Mouse (Mus musculus) monocyte, adult 5-6 weeks (primary cell): ENCODE data around the gene Abracl. TPM values are rescaled to one million over a fixed set of nuclear protein-coding genes. Genes with fewer than 3 reads are reported as not detected.

ENCODE experiments used
- ATAC-seq: fragments of 153-309, 156-312 bp; replicated peaks from 2 replicates; pipeline ENCODE4 v1.8.0; 2017; ENCODE audit warnings: mild to moderate bottlenecking; ENCODE audit not compliant: low TSS enrichment, insufficient number of reproducible peaks, severe bottlenecking, poor library complexity, low FRiP score
- total RNA-seq: library from RNA; stranded (forward); fragments of 200-1000, 200-491, 200-594 nt; gene quantifications from 3 replicates; pipeline ENCODE4 v1.2.3, GENCODE M21; 2017

The Abracl gene
- 279 to 315 TPM (median 280 TPM) in 3 replicates for total RNA-seq

DNA sequence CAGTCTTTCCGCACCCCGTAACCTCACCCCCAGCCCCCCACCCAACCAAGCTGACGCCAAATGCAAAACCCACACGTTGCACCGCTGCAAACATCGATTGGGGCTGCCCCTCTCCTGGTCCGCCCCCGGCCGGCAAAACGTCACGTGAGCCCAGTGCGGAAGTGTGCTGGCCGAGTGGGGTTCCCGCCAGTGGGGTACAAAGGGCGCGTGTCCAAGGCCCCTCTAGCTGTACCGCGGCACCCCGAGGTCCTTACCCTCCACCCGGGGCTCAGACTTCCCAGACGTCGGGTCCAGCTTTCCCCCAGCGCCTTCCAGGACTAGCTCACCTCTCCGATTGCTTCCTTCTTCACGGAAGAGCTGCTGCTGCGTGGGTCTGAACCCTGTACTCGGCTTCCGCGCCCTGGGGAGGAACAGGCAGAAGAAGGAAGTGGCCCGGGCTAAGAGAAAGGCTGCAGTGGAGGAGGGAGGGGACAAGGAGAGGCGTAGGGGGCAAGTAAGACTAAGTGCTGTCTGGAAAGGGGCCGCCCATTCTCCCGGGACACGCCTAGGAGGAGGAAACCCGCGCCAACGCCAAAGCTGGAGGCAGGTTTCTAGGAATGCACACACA, at the start of gene Abracl:
Abracl (minus strand) TSS at position 548 of the 607 bp plus-strand sequence.
- ATAC-seq = peak; percentile 96

DNA sequence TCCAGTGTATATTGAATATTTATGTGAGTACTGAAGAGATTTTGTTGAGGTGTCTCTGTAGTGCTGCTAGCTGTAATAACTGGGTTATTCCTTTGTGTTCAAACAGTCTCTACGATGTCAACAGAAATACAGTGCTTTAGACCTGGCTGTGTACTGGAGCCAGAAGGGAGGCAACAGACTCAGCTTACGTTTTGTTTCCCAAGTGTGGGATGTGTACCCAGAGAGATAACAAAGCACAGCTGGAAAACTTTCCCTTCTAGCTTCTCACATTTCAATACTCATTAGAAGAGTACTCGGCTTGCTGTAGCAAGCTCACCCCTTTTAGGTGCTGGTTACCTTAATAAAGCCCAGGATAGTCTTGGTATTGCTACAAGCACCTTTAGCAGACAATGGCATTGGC, 49.8 kb upstream of the Abracl start:
- no peak for ATAC-seq

DNA sequence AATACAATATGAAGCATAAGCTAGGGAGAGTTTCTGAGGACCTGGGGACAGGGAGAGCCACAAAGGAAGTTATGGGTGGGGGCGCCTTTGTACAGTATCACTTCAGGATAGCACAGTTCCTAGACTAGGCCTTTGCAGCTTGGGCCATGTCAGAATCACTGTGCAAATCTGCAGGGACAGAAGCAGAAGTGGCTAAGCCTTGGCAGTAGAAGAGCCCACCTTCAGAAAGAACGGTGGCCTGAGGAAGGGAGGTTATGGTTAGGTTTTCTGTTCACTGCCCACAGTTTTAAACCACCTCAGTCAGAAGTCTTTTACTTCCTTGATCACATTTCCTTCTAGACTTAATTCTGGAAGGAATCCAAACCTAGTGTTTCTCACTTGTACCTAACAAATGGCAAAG, 47.5 kb upstream of the Abracl start:
- ATAC-seq = no peak

- no peak for ATAC-seq
Measured at GRCm38 (mm10) chr10:18070144-18070543, 47.1 kb upstream of the Abracl start.

GRCm38 (mm10) chr10:18069576-18069975, 46.5 kb upstream of the Abracl start:
- ATAC-seq = no peak

DNA sequence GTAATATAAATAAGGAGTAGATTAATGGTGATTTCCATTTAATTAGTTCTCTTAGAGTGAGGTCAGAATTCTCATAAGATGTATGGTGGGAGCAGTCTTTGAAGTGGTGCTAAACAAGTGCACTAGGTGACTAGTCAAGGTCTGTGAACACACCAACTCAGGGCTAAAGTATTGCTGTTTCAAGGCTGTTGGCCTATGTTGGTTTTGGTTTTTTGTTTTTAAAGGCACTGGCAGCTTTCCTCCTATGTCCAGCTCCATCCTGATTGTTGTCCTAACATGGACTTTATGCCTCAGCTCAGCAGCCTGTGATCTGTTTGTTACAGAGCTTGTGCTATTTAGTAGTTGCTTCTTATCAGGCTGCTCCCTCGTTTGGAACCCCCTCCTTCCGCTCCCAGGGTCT, 45.8 kb upstream of the Abracl start:
- ATAC-seq = no peak

DNA sequence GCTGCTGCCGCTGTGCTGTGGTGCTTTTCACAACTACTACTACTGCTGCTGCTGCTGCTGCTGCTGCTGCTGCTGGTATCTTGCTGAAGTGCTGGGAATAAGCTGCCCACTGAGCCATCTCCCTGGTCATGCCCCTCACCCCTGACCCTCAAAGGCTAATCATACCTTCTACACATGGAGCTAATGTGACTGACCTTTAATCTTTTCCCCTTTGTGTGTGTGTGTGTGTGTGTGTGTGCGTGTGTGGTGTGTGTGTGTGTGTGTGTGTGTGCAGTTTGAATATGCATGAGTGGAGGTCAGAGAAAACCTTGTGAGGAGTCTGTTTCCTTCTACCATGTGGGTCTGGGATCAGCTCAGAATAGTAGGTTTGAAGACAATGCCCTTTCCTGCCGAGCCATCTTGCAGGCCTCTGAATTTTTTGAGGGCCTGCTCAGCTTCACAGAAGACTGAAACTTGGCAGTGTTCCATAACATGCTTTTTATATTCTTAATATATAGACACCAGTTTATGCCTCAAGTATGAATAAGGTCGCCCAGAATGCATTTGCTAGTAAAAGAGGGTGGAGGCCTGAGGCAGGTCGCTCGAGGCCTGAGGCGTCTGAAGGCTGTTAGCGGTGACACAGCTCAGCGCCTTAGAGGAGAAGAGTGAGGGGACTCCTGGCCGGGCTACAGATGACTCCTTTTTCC, 44.8 kb upstream of the Abracl start:
- no peak for ATAC-seq

- ATAC-seq = no peak
Measured at GRCm38 (mm10) chr10:18066031-18066439, 42.9 kb upstream of the Abracl start.

DNA sequence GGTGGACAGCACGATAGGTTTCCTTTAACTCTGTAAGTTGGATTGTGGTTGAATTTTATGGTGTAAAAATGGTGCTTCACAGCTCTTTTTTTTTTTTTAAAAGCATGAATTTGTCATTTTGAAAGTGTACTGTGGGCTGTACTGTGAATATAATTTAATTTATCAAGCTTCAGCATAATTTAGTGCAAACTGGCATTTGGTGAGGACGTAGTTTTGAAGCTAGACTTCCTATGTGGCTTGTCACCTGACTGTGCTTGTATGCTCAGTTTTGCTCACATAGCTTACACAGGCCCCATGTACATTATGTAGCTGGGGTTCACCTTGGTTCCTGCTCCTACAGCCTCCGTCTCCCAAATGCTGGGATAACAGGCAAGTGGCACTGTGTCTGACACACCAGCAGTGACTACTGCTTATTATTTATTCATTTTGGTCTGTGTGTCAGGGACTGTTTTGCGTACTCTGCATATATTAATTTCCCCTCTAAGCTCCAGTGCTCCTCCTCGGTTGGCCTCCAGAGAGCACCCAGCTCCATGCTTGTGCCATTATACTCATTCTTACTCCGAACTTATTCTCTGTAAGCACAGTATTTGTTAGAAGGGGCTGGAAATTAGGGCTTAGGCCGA, 41.6 kb upstream of the Abracl start:
- ATAC-seq = no peak

- ATAC-seq = no peak
Measured at GRCm38 (mm10) chr10:18061533-18061932, 38.4 kb upstream of the Abracl start.

DNA sequence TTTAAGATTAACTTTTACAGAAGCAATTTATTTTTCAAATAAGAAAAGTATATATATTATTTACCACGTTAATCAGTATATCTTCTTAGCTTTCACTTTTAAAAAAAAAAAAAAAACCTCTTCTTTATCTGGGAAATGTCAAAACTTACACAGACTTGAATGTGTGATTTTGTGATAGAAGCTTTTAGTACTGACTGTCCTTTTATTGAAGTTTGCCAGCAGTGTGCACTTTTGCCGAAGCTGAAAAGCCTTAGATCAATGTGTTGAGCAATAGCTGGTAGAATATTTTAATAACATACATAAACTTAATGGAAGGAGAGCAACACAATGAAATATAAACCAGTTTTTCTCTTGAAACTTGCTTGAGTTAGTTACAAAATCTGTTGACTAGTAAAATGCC, 37.7 kb upstream of the Abracl start:
- ATAC-seq = no peak

- ATAC-seq = no peak
Measured at GRCm38 (mm10) chr10:18059807-18060206, 36.7 kb upstream of the Abracl start.

DNA sequence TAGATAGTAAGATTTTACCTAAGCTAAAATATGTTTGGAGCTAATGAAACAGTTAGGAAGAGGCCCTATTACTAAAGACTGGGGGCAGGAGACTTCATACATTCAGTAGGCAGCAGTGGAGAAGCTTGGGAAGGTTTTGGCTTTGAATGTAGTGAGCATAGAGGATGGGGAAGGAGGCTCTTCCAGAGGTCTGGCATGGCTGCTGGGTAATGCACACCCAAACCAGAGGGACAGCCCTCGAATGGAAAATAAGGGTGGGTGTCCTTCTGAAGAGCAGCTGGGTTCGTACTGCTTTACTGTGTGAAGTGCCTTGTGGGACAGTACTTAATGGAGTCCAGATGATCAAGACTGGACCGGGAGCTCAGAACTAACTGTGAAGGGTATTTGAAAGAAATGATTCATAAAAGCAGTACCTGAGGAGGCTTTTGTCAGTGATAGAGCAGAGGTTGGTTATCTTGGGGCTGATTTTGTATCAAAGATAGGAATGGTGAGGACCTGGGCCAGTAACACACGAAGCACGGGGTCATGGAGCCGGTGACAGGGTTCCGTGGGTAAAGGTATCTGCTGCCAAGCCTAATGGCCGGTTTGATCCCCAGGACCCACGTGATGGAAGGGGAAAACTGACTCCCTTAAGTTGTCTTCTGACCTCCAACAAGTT, 35.7 kb upstream of the Abracl start:
- ATAC-seq = no peak

GRCm38 (mm10) chr10:18056391-18056745, 33.3 kb upstream of the Abracl start:
- ATAC-seq = no peak

DNA sequence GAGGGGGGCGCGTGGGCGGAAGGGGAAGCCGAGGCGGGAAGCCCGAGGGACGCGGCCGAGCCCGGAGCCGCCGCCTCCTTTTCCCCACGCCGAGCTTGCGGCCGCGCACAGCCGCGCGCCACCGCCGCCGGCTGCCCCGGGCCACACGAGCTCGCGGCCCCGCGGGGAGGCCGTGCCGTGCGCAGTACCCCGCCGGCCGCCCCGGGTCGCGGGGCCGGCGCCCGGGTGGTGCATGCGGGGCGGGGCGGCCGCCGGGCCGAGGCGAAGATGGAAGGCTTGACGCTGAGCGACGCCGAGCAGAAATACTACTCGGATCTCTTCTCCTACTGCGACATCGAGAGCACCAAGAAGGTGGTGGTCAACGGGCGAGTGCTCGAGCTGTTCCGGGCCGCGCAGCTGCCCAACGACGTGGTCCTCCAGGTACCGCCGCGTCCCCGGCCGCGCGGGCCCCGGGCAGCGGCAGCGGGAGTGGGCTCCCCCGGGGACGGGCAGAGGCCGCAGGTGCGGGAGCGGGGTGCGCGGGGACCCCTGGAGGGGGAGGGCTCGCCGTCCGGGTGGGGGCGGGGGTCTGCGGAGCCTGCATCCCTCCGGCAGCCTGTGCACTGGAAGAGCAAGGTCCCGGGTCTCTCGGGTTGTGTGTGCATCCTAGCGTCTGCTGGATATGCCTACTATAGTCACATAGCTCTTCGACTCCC, 32.8 kb upstream of the Abracl start, which contains the start of gene Reps1:
Reps1 (plus strand) TSS at position 166 of the 695 bp plus-strand sequence.
- no peak for ATAC-seq

DNA sequence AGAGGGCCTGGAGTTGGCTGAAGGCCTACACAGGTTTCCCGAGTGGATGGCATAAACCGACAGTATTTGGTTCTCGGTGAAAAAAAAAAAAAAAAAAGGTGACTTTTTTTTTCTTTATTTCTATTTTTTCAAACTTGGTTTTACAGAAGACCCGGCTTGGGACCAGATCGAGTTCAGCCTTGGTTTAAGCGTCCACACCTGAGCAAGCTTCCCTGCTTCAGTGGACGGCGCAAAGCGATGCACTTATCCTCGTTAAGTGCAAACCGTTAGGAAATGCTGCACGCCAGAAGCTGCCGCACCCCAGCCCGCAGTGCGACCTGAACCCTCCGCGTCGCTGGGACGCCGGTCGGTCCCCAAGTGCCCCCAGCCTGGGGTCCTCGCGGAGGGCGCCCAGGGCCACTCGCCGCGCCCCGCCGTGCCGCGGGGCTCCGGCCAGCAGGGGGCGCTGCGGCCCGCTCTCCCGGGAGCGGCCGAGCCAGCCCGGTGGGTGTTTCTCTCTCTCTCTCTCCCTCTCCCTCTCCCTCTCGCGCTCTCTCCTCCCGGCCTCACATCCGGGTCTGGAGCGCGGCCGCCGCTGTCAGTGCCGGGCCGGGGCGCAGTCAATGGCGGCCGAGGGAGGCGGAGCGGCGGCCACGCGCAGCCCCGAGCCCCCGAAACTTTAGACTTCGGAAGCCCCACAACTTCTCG, 32.1 kb upstream of the Abracl start:
- ATAC-seq = peak; percentile 90

GRCm38 (mm10) chr10:18047380-18048146, 24.5 kb upstream of the Abracl start:
- ATAC-seq = no peak

GRCm38 (mm10) chr10:18046380-18046779, 23.3 kb upstream of the Abracl start:
- no peak for ATAC-seq
